Mouse (Mus musculus) liver, adult 2 months (tissue): ENCODE results near the gene Trub2.

Experiments used
- CTCF ChIP-seq: fragments of 200-500 bp; IDR thresholded peaks from 2 replicates; pipeline ENCODE4 v1.5.1; 2011; ENCODE audit warnings: low read depth, low read length, control low read depth
- POLR2A ChIP-seq: fragments of 200-500 bp; IDR thresholded peaks from 2 replicates; pipeline ENCODE4 v1.6.1; 2011; ENCODE audit warnings: low read length, control low read depth; ENCODE audit not compliant: insufficient read depth; ENCODE audit errors: extremely low read depth

- TF ChIP-seq CTCF: no peak
- no peak for TF ChIP-seq POLR2A
These were observed 48.9 kb downstream of the Trub2 start for GRCm38 (mm10) chr2:29739368-29739767.
